Mouse (Mus musculus) bone marrow, adult 2 months (tissue): Measurements from ENCODE around the gene Trp53i11.

Experiments used
- CTCF ChIP-seq: fragments of 200-500 bp; IDR thresholded peaks from 2 replicates; pipeline ENCODE4 v1.5.1; 2011; ENCODE audit warnings: low read length, control low read depth; ENCODE audit not compliant: control insufficient read depth, insufficient read depth
- POLR2A ChIP-seq: fragments of 200-500 bp; IDR thresholded peaks from 2 replicates; pipeline ENCODE4 v1.6.1; 2011; ENCODE audit warnings: low read depth, mild to moderate bottlenecking, control low read depth, low read length, borderline replicate concordance; ENCODE audit not compliant: control insufficient read depth

DNA sequence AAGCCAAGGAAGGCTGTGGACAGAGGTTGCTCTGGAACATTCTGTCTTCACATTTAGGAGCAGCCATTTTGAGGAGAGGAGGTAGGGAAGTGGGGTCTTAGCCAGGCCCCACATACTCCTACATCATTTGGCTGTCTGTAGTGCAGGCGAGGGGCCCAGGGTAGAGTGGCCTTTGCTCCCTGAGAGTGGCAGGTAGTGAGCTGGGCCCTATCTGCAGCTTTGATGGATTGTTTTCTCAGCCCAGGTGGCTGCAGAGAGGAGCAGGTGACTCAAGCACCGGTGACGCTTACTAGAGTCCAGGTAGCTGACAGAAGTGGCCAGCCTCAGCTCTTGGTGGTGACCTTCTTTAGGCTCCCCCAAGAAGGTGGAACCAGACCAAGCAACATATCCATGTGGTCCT is 43.2 kb upstream of the Trp53i11 start:
- no peak for TF ChIP-seq CTCF
- no peak for TF ChIP-seq POLR2A
